Mouse (Mus musculus) stomach, embryonic 14.5 days (tissue): Measurements from ENCODE around the gene Lamtor2. TPM values are rescaled to one million over a fixed set of nuclear protein-coding genes. Genes with fewer than 3 reads are reported as not detected.

ENCODE experiments used
- ATAC-seq: fragments of 200-750 bp; cut with Nextera tagmentation; 2 replicates; pipeline ENCODE4 v1.8.0; 2017; ENCODE audit warnings: low read depth, moderate TSS enrichment; ENCODE audit not compliant: insufficient number of reproducible peaks, insufficient read depth, low FRiP score
- H3K27ac ChIP-seq: fragments of 300-500 bp; sonication (generic); 2 replicates; pipeline ENCODE4 v1.5.1; 2014; ENCODE audit warnings: mild to moderate bottlenecking, low read length, moderate library complexity, mixed read lengths
- H3K27me3 ChIP-seq: fragments of 300-500 bp; sonication (generic); 2 replicates; pipeline ENCODE4 v1.6.1; 2014; ENCODE audit warnings: low read length, control low read depth, mixed read lengths; ENCODE audit not compliant: control insufficient read depth, insufficient read depth
- H3K36me3 ChIP-seq: fragments of 300-500 bp; sonication (generic); 2 replicates; pipeline ENCODE4 v1.6.1; 2014; ENCODE audit warnings: mild to moderate bottlenecking, control low read depth, low read length, moderate library complexity, mixed read lengths; ENCODE audit not compliant: control insufficient read depth, insufficient read depth
- H3K4me1 ChIP-seq: fragments of 300-500 bp; sonication (generic); 2 replicates; pipeline ENCODE4 v1.6.1; 2014; ENCODE audit warnings: low read length, control low read depth, mixed read lengths; ENCODE audit not compliant: control insufficient read depth, insufficient read depth
- H3K4me2 ChIP-seq: fragments of 300-500 bp; sonication (generic); replicated peaks from 2 replicates; pipeline ENCODE4 v1.6.1; 2014; ENCODE audit warnings: low read depth, low read length, control low read depth
- H3K4me3 ChIP-seq: fragments of 300-500 bp; sonication (generic); 2 replicates; pipeline ENCODE4 v1.5.1; 2014; ENCODE audit warnings: low read depth, low read length, control low read depth
- H3K9ac ChIP-seq: fragments of 300-500 bp; sonication (generic); replicated peaks from 2 replicates; pipeline ENCODE4 v1.6.1; 2014; ENCODE audit warnings: low read depth, mild to moderate bottlenecking, control low read depth, low read length, moderate library complexity, mixed read lengths
- H3K9me3 ChIP-seq: fragments of 300-500 bp; sonication (generic); 2 replicates; pipeline ENCODE4 v1.6.1; 2016; ENCODE audit warnings: low read depth, low read length, control low read depth; ENCODE audit not compliant: control insufficient read depth
- WGBS: fragments of 180-500 bp; shearing (Covaris S2); extraction: QIAGEN DNeasy Blood & Tissue Kit; methylation state at CpG from one replicate; pipeline ENCODE4 v1.1.7; 2014; 5-methylcytosine and 5-hydroxymethylcytosine counted together
- polyA plus RNA-seq: library from polyadenylated mRNA; unstranded; fragments of >200 nt; fragmentation: Nextera tagmentation; extraction: Ambion mirVana; gene quantifications from 2 replicates; pipeline ENCODE4 v1.2.1, GENCODE M21; 2014

Lamtor2 gene
- polyA plus RNA-seq, 1 experiment from 2014 or later = 84.8 TPM

GRCm38 (mm10) chr3:88529204-88530000 is 23.5 kb downstream of the Lamtor2 start:
- Histone ChIP-seq H3K27ac (peak overlapping the region; percentile 98; the same call in 1 of the 2 replicates), H3K4me2 (peak overlapping the region; percentile 91), H3K27me3 (no peaks in the 10 kb centered on the region), H3K9ac (peak overlapping the region; percentile 94; the same call in 1 of the 2 replicates), H3K4me1 (peaks cover 33% of the 10 kb centered on the region), H3K4me3 (peak overlapping the region; percentile 67; the same call in 1 of the 2 replicates), H3K36me3 (no peaks in the 10 kb centered on the region; the same call in 1 of the 2 replicates), H3K9me3 (no peaks in the 10 kb centered on the region)
- WGBS = 33% methylated on average over 7 of the region's 7 CpGs
- ATAC-seq = no peak

- 78% methylated on average over 11 of the region's 11 CpGs for WGBS
- no peaks in the 10 kb centered on the region for H3K27me3 ChIP-seq
- H3K9ac ChIP-seq = no peak overlapping the region
- ATAC-seq = no peak
- no peak overlapping the region for H3K4me3 ChIP-seq
- H3K4me1 ChIP-seq = peaks cover 29% of the 10 kb centered on the region
- H3K36me3 ChIP-seq = peaks cover 4% of the 10 kb centered on the region; the same call in 1 of the 2 replicates
- H3K4me2 ChIP-seq = no peak overlapping the region
- no peaks in the 10 kb centered on the region for H3K9me3 ChIP-seq
- no peak overlapping the region for H3K27ac ChIP-seq
These were observed 24.2 kb downstream of the Lamtor2 start for GRCm38 (mm10) chr3:88528646-88529045.

GRCm38 (mm10) chr3:88527565-88527964 is 25.3 kb downstream of the Lamtor2 start:
- H3K4me3 ChIP-seq = no peak overlapping the region
- peak overlapping the region; percentile 10; the same call in 1 of the 2 replicates for H3K9ac ChIP-seq
- H3K27ac ChIP-seq = peak overlapping the region; percentile 11; the same call in 1 of the 2 replicates
- 0 out of 2 replicates have a peak overlapping the region, but pooled peaks have one; percentile 7 for H3K4me2 ChIP-seq
- peaks cover 29% of the 10 kb centered on the region for H3K4me1 ChIP-seq
- WGBS = 36% methylated on average over 8 of the region's 8 CpGs
- peaks cover 9% of the 10 kb centered on the region; the same call in 1 of the 2 replicates for H3K36me3 ChIP-seq
- H3K27me3 ChIP-seq = no peaks in the 10 kb centered on the region
- ATAC-seq = no peak
- no peaks in the 10 kb centered on the region for H3K9me3 ChIP-seq

GRCm38 (mm10) chr3:88526157-88527131 is 26.4 kb downstream of the Lamtor2 start:
- 34% methylated on average over 17 of the region's 17 CpGs for WGBS
- Histone ChIP-seq H3K27me3 (no peaks in the 10 kb centered on the region), H3K27ac (no peak overlapping the region), H3K9ac (no peak overlapping the region), H3K36me3 (peaks cover 9% of the 10 kb centered on the region; the same call in 1 of the 2 replicates), H3K4me1 (peaks cover 29% of the 10 kb centered on the region), H3K9me3 (no peaks in the 10 kb centered on the region), H3K4me3 (no peak overlapping the region), H3K4me2 (no peak overlapping the region)
- ATAC-seq = peak; percentile 80

- no peak overlapping the region for H3K4me3 ChIP-seq
- ATAC-seq = no peak
- no peaks in the 10 kb centered on the region for H3K9me3 ChIP-seq
- WGBS = 92% methylated on average over 5 of the region's 5 CpGs
- H3K9ac ChIP-seq = no peak overlapping the region
- H3K27ac ChIP-seq = no peak overlapping the region
- H3K36me3 ChIP-seq = peaks cover 9% of the 10 kb centered on the region; the same call in 1 of the 2 replicates
- no peak overlapping the region for H3K4me2 ChIP-seq
- peaks cover 24% of the 10 kb centered on the region for H3K4me1 ChIP-seq
- no peaks in the 10 kb centered on the region for H3K27me3 ChIP-seq
These were observed 27.9 kb downstream of the Lamtor2 start for GRCm38 (mm10) chr3:88525021-88525420.

- no peak overlapping the region for H3K9ac ChIP-seq
- 82% methylated on average over 8 of the region's 8 CpGs for WGBS
- no peaks in the 10 kb centered on the region for H3K9me3 ChIP-seq
- H3K4me2 ChIP-seq = no peak overlapping the region
- peaks cover 9% of the 10 kb centered on the region; the same call in 1 of the 2 replicates for H3K36me3 ChIP-seq
- H3K4me1 ChIP-seq = peaks cover 10% of the 10 kb centered on the region; the same call in 1 of the 2 replicates
- no peak for ATAC-seq
- H3K4me3 ChIP-seq = no peak overlapping the region
- H3K27me3 ChIP-seq = no peaks in the 10 kb centered on the region
- H3K27ac ChIP-seq = no peak overlapping the region
These were observed 29.8 kb downstream of the Lamtor2 start for GRCm38 (mm10) chr3:88523027-88523426.

- Histone ChIP-seq H3K4me3 (no peak overlapping the region), H3K27me3 (no peaks in the 10 kb centered on the region), H3K36me3 (peaks cover 9% of the 10 kb centered on the region; the same call in 1 of the 2 replicates), H3K4me2 (no peak overlapping the region), H3K27ac (no peak overlapping the region), H3K9me3 (no peaks in the 10 kb centered on the region), H3K9ac (no peak overlapping the region), H3K4me1 (peaks cover 3% of the 10 kb centered on the region; the same call in 1 of the 2 replicates)
- WGBS = 35% methylated on average over 9 of the region's 9 CpGs
- ATAC-seq = no peak
These were observed 31.0 kb downstream of the Lamtor2 start for GRCm38 (mm10) chr3:88521803-88522331.

GRCm38 (mm10) chr3:88521156-88521555 is 31.7 kb downstream of the Lamtor2 start:
- Histone ChIP-seq H3K9ac (no peak overlapping the region), H3K9me3 (no peaks in the 10 kb centered on the region), H3K27ac (no peak overlapping the region), H3K36me3 (peaks cover 9% of the 10 kb centered on the region; the same call in 1 of the 2 replicates), H3K4me3 (no peak overlapping the region), H3K27me3 (no peaks in the 10 kb centered on the region), H3K4me2 (no peak overlapping the region), H3K4me1 (no peaks in the 10 kb centered on the region)
- no peak for ATAC-seq
- 93% methylated on average over 6 of the region's 6 CpGs for WGBS
